Mouse (Mus musculus) heart, postnatal 0 days (tissue): ENCODE measurements around the gene Scn3b.

Source experiments
- CTCF ChIP-seq: IDR thresholded peaks from 2 replicates; pipeline ENCODE4 v1.5.1; 2016; ENCODE audit warnings: antibody characterized with exemption, control low read depth, low read depth
- EP300 ChIP-seq: IDR thresholded peaks from 2 replicates; pipeline ENCODE4 v1.6.1; 2016; ENCODE audit warnings: antibody characterized with exemption, low read depth

DNA sequence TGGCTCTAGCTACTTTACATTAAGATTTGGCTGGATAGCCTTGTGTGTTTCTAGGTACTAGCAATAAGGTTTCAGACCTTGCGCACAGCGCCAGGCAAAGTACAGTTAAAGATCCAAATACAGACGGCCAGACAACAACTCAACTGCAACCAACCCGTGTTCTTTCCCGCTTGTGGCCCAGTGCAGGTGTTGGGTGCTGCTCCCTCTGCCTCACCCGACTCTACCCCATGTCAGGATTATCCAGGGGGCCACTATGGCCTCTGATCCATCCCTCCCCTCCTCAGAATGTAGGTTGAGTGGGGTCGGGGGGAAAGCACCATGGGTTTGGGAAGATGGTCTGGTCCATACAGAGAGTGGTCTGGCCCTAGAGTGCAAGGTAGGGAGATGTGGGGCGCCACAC, 24.3 kb downstream of the Scn3b start:
- no peak for TF ChIP-seq CTCF
- TF ChIP-seq EP300: no peak
